Mouse (Mus musculus): ENCODE results near the gene Ngb.

Ngb gene

GRCm38 (mm10) chr12:87102165-87102631 is at the start of gene Ngb:
Gene Ngb (minus strand): TSS chr12:87102539.
- peak; percentile 45 for ATAC-seq (ENCODE audit: low TSS enrichment)

- ATAC-seq (ENCODE audit: low TSS enrichment): no peak
These were observed 47.1 kb upstream of the Ngb start for GRCm38 (mm10) chr12:87149471-87149870.

- ATAC-seq (ENCODE audit: low TSS enrichment): no peak
These were observed 45.8 kb upstream of the Ngb start for GRCm38 (mm10) chr12:87148136-87148535.

GRCm38 (mm10) chr12:87147395-87148089 is 45.2 kb upstream of the Ngb start, which contains the start of gene Pomt2:
Gene Pomt2 (minus strand): TSS chr12:87147968.
- peak; percentile 96 for ATAC-seq (ENCODE audit: low TSS enrichment)

- peak; percentile 88 for ATAC-seq (ENCODE audit: low TSS enrichment)
These were observed 44.6 kb upstream of the Ngb start, which contains the start of gene Gstz1 for GRCm38 (mm10) chr12:87146966-87147365. Gene Gstz1 (plus strand): TSS chr12:87147165.

GRCm38 (mm10) chr12:87142156-87142555 is 39.8 kb upstream of the Ngb start:
- no peak for ATAC-seq (ENCODE audit: low TSS enrichment)

- ATAC-seq (ENCODE audit: low TSS enrichment): no peak
These were observed 36.4 kb upstream of the Ngb start for GRCm38 (mm10) chr12:87138768-87139167.

GRCm38 (mm10) chr12:87138342-87138701 is 36.0 kb upstream of the Ngb start:
- ATAC-seq (ENCODE audit: low TSS enrichment): no peak

- ATAC-seq (ENCODE audit: low TSS enrichment): no peak
These were observed 35.4 kb upstream of the Ngb start for GRCm38 (mm10) chr12:87137439-87138341.

GRCm38 (mm10) chr12:87132784-87133183 is 30.4 kb upstream of the Ngb start:
- ATAC-seq (ENCODE audit: low TSS enrichment): no peak

GRCm38 (mm10) chr12:87132210-87132609 is 29.9 kb upstream of the Ngb start:
- no peak for ATAC-seq (ENCODE audit: low TSS enrichment)

GRCm38 (mm10) chr12:87131619-87132018 is 29.3 kb upstream of the Ngb start:
- ATAC-seq (ENCODE audit: low TSS enrichment): no peak

- ATAC-seq (ENCODE audit: low TSS enrichment): no peak
These were observed 28.8 kb upstream of the Ngb start for GRCm38 (mm10) chr12:87131181-87131580.

- no peak for ATAC-seq (ENCODE audit: low TSS enrichment)
These were observed 27.9 kb upstream of the Ngb start for GRCm38 (mm10) chr12:87130224-87130623.

- ATAC-seq (ENCODE audit: low TSS enrichment): no peak
These were observed 24.9 kb upstream of the Ngb start for GRCm38 (mm10) chr12:87127256-87127655.

GRCm38 (mm10) chr12:87121918-87122589 is 19.7 kb upstream of the Ngb start:
- no peak for ATAC-seq (ENCODE audit: low TSS enrichment)

- no peak for ATAC-seq (ENCODE audit: low TSS enrichment)
These were observed 5.1 kb upstream of the Ngb start for GRCm38 (mm10) chr12:87107357-87107977.

GRCm38 (mm10) chr12:87104796-87105195 is 2.5 kb upstream of the Ngb start:
- no peak for ATAC-seq (ENCODE audit: low TSS enrichment)

GRCm38 (mm10) chr12:87103471-87103870 is 1.1 kb upstream of the Ngb start:
- no peak for ATAC-seq (ENCODE audit: low TSS enrichment)

- no peak for ATAC-seq (ENCODE audit: low TSS enrichment)
These were observed 2.0 kb downstream of the Ngb start for GRCm38 (mm10) chr12:87100331-87100730.

- ATAC-seq (ENCODE audit: low TSS enrichment): peak; percentile 41
These were observed 8.7 kb downstream of the Ngb start for GRCm38 (mm10) chr12:87093671-87094070.

- peak; percentile 7; the same call in 1 of the 2 replicates for ATAC-seq (ENCODE audit: low TSS enrichment)
These were observed 9.1 kb downstream of the Ngb start for GRCm38 (mm10) chr12:87093249-87093648.

Measured in frontal cortex, adult (tissue).